Mouse (Mus musculus): ENCODE results near the gene Fam172a. TPM values are rescaled to one million over a fixed set of nuclear protein-coding genes. Genes with fewer than 3 reads are reported as not detected.

The Fam172a gene
- polyA plus RNA-seq, 1 experiment = 6.1 TPM

DNA sequence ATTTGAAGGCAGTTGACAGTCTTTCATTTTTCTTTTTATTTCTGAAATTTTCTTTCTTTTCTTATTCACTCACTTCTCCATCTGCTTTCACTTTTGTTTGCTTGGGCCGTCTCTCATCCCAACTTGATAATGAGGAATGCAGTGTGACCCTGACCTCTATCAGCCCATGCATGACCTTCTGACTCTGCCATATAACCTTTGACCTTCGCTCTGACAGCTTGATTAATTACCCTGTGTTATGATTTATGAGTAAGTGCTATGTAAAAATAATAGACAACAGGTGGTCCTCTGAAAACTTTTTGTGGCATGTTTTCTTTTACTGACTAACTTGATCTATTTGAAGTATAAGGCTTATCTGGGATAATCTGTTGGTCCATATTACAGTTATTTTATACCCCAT lies 195.8 kb downstream of the Fam172a start:
- WGBS = 62% methylated on average over 2 of the region's 2 CpGs
- no peaks in the 10 kb centered on the region for H3K36me3 ChIP-seq (ENCODE audit: control insufficient read depth, insufficient read depth, low read length)
- no peaks in the 10 kb centered on the region for H3K27me3 ChIP-seq (ENCODE audit: control insufficient read depth, insufficient read depth, low read length)
- no peak overlapping the region for H3K27ac ChIP-seq (ENCODE audit: insufficient read depth, low read depth, low read length)
- H3K4me1 ChIP-seq (ENCODE audit: control insufficient read depth, insufficient read depth, insufficient read length, low read length) = no peaks in the 10 kb centered on the region
- H3K4me3 ChIP-seq (ENCODE audit: low read depth, low read length) = no peak overlapping the region
- TF ChIP-seq CTCF (IDR thresholded peaks at IDR 0.05; ENCODE audit: extremely low read depth, insufficient read length, insufficient replicate concordance, low read depth, low read length) (no peak), POLR2A (IDR thresholded peaks at IDR 0.05; ENCODE audit: low read depth, low read length) (no peak)

- Histone ChIP-seq H3K4me3 (ENCODE audit: low read depth, low read length) (no peak overlapping the region), H3K4me1 (ENCODE audit: control insufficient read depth, insufficient read depth, insufficient read length, low read length) (no peaks in the 10 kb centered on the region), H3K27me3 (ENCODE audit: control insufficient read depth, insufficient read depth, low read length) (no peaks in the 10 kb centered on the region), H3K36me3 (ENCODE audit: control insufficient read depth, insufficient read depth, low read length) (0 out of 2 replicates have a peak, but pooled peaks cover 1% of the 10 kb centered on the region), H3K27ac (ENCODE audit: insufficient read depth, low read depth, low read length) (no peak overlapping the region)
- 78% methylated on average over 6 of the region's 6 CpGs for WGBS
- TF ChIP-seq CTCF (IDR thresholded peaks at IDR 0.05; ENCODE audit: extremely low read depth, insufficient read length, insufficient replicate concordance, low read depth, low read length) (no peak), POLR2A (IDR thresholded peaks at IDR 0.05; ENCODE audit: low read depth, low read length) (no peak)
Observed at GRCm38 (mm10) chr13:77898066-77898796, 196.4 kb downstream of the Fam172a start.

DNA sequence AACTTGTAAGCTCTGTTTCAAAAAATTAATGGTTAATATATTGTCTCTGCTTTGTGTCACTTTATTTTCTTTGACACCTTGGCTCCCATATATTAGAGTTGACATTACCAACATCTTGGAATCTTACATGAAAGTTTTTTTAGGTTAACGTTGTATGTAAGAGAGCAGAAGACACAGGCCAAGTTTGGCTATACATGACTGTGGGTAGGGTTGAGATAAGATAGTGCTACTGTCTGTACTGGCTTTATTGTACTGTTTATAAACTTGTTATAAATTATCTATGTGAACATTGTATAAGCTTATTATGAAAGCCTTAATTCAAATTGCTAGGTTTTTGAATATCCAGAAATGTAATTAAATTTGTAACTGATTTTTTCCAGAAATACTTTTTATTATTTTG lies 197.9 kb downstream of the Fam172a start:
- 55% methylated on average over 1 of the region's 1 CpGs for WGBS
- no peaks in the 10 kb centered on the region for H3K27me3 ChIP-seq (ENCODE audit: control insufficient read depth, insufficient read depth, low read length)
- TF ChIP-seq POLR2A (IDR thresholded peaks at IDR 0.05; ENCODE audit: low read depth, low read length) (no peak), CTCF (IDR thresholded peaks at IDR 0.05; ENCODE audit: extremely low read depth, insufficient read length, insufficient replicate concordance, low read depth, low read length) (no peak)

GRCm38 (mm10) chr13:77900843-77901242 lies 199.0 kb downstream of the Fam172a start:
- no peak overlapping the region for H3K27ac ChIP-seq (ENCODE audit: insufficient read depth, low read depth, low read length)
- no peaks in the 10 kb centered on the region for H3K27me3 ChIP-seq (ENCODE audit: control insufficient read depth, insufficient read depth, low read length)
- H3K36me3 ChIP-seq (ENCODE audit: control insufficient read depth, insufficient read depth, low read length) = 0 out of 2 replicates have a peak, but pooled peaks cover 1% of the 10 kb centered on the region
- H3K4me3 ChIP-seq (ENCODE audit: low read depth, low read length) = no peak overlapping the region
- H3K4me1 ChIP-seq (ENCODE audit: control insufficient read depth, insufficient read depth, insufficient read length, low read length) = no peaks in the 10 kb centered on the region
- TF ChIP-seq CTCF (IDR thresholded peaks at IDR 0.05; ENCODE audit: extremely low read depth, insufficient read length, insufficient replicate concordance, low read depth, low read length) (no peak), POLR2A (IDR thresholded peaks at IDR 0.05; ENCODE audit: low read depth, low read length) (no peak)

More for the DNA sequence above, 197.9 kb downstream of the Fam172a start:
- no peak overlapping the region for H3K4me3 ChIP-seq (ENCODE audit: low read depth, low read length)
- H3K27ac ChIP-seq (ENCODE audit: insufficient read depth, low read depth, low read length) = no peak overlapping the region
- no peaks in the 10 kb centered on the region for H3K4me1 ChIP-seq (ENCODE audit: control insufficient read depth, insufficient read depth, insufficient read length, low read length)
- H3K36me3 ChIP-seq (ENCODE audit: control insufficient read depth, insufficient read depth, low read length) = 0 out of 2 replicates have a peak, but pooled peaks cover 1% of the 10 kb centered on the region

GRCm38 (mm10) chr13:77909184-77909583 lies 207.4 kb downstream of the Fam172a start:
- Histone ChIP-seq H3K27me3 (ENCODE audit: control insufficient read depth, insufficient read depth, low read length) (no peaks in the 10 kb centered on the region), H3K4me1 (ENCODE audit: control insufficient read depth, insufficient read depth, insufficient read length, low read length) (no peaks in the 10 kb centered on the region), H3K27ac (ENCODE audit: insufficient read depth, low read depth, low read length) (no peak overlapping the region), H3K4me3 (ENCODE audit: low read depth, low read length) (no peak overlapping the region), H3K36me3 (ENCODE audit: control insufficient read depth, insufficient read depth, low read length) (no peaks in the 10 kb centered on the region)
- TF ChIP-seq POLR2A (IDR thresholded peaks at IDR 0.05; ENCODE audit: low read depth, low read length) (no peak), CTCF (IDR thresholded peaks at IDR 0.05; ENCODE audit: extremely low read depth, insufficient read length, insufficient replicate concordance, low read depth, low read length) (no peak)
- 85% methylated on average over 2 of the region's 2 CpGs for WGBS

DNA sequence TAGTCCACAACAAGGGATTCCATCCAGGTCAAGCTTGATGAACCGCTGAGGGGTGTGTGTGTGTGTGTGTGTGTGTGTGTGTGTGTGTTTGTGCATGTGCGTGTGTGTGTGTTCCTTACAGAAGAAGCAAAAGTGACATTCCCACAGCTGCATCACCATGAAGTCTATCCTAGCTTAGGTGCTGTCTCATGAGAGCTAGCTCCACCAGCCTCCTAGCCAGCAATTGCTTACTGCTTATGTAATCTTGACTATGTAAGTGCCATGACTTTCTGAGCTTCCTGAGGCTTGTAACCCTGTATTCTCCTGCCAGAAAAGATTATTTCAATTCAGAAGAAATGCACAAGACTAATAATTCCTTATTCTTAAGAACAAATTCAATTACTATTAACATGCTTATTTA lies 221.0 kb downstream of the Fam172a start:
- Histone ChIP-seq H3K36me3 (ENCODE audit: control insufficient read depth, insufficient read depth, low read length) (no peaks in the 10 kb centered on the region), H3K4me3 (ENCODE audit: low read depth, low read length) (no peak overlapping the region), H3K27ac (ENCODE audit: insufficient read depth, low read depth, low read length) (no peak overlapping the region), H3K4me1 (ENCODE audit: control insufficient read depth, insufficient read depth, insufficient read length, low read length) (no peaks in the 10 kb centered on the region), H3K27me3 (ENCODE audit: control insufficient read depth, insufficient read depth, low read length) (no peaks in the 10 kb centered on the region)
- TF ChIP-seq POLR2A (IDR thresholded peaks at IDR 0.05; ENCODE audit: low read depth, low read length) = no peak
- no peak for TF ChIP-seq CTCF (IDR thresholded peaks at IDR 0.05; ENCODE audit: extremely low read depth, insufficient read length, insufficient replicate concordance, low read depth, low read length)
- WGBS = 91% methylated on average over 2 of the region's 2 CpGs

- H3K27ac ChIP-seq (ENCODE audit: insufficient read depth, low read depth, low read length) = no peak overlapping the region
- TF ChIP-seq POLR2A (IDR thresholded peaks at IDR 0.05; ENCODE audit: low read depth, low read length) (no peak), CTCF (IDR thresholded peaks at IDR 0.05; ENCODE audit: extremely low read depth, insufficient read length, insufficient replicate concordance, low read depth, low read length) (no peak)
- H3K4me3 ChIP-seq (ENCODE audit: low read depth, low read length) = no peak overlapping the region
- H3K36me3 ChIP-seq (ENCODE audit: control insufficient read depth, insufficient read depth, low read length) = no peaks in the 10 kb centered on the region
- no peaks in the 10 kb centered on the region for H3K27me3 ChIP-seq (ENCODE audit: control insufficient read depth, insufficient read depth, low read length)
- no peaks in the 10 kb centered on the region for H3K4me1 ChIP-seq (ENCODE audit: control insufficient read depth, insufficient read depth, insufficient read length, low read length)
- 46% methylated on average over 1 of the region's 1 CpGs for WGBS
Observed at GRCm38 (mm10) chr13:77957611-77958010, 255.8 kb downstream of the Fam172a start.

Data from small intestine, adult 2 months (tissue).